Mouse (Mus musculus) cortical plate, adult 2 months (tissue): ENCODE measurements at regions not wholly inside any gene's neighbourhood (a gene's known extent, or its start where the extent isn't known, plus 50 kb on each side); places are given as distances from the start of the nearest gene placed in this dataset.

Experiments used
- H3K27ac ChIP-seq: fragments of 200-500 bp; 2 replicates; pipeline ENCODE4 v1.5.1; 2012; ENCODE audit warnings: low read length, control low read depth, inconsistent platforms; ENCODE audit not compliant: insufficient read depth
- H3K4me1 ChIP-seq: fragments of 200-500 bp; 2 replicates; pipeline ENCODE4 v1.6.1; 2011; ENCODE audit warnings: low read length; ENCODE audit not compliant: control insufficient read depth, insufficient read depth
- H3K4me3 ChIP-seq: fragments of 200-500 bp; 2 replicates; pipeline ENCODE4 v1.5.1; 2011; ENCODE audit warnings: mild to moderate bottlenecking, low read length, control low read depth; ENCODE audit not compliant: insufficient read depth
- CTCF ChIP-seq: fragments of 200-500 bp; IDR thresholded peaks from 2 replicates; pipeline ENCODE4 v1.5.1; 2011; ENCODE audit warnings: mild to moderate bottlenecking, control low read depth, low read length; ENCODE audit not compliant: insufficient read depth; ENCODE audit errors: extremely low read depth
- POLR2A ChIP-seq: fragments of 200-500 bp; IDR thresholded peaks from 2 replicates; pipeline ENCODE4 v1.6.1; 2011; ENCODE audit warnings: mild to moderate bottlenecking, low read length, control low read depth; ENCODE audit not compliant: insufficient read depth; ENCODE audit errors: extremely low read depth

DNA sequence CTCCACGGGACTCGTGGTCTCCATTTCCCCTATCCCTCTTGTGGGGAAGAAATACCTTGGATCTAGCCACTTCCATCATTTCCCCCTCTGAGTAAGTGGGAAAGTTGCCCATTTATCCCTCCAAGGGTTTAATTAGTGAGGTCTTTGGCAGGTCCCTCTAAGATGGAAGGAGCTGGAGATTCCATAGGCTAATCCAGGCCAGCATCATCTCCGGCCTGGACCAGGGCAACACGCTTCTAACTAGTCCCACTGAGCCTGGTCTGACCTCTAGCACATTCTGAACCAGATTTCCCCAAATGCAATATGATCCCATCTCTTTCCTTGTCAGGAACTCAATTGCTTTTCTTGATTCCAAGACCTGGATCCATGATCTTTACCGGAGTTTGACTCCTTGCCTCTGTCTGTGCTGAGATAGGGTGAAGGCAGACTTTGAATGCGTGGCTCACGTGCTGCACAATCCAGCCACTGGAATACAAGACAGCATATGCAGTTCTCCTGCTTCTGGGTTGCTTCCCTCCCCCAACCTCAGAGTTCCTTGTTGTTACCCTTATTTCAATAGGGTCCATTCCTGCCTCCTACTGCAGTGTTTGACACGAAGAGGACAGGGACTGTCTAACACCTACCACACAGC is 67.4 kb upstream of the Rbpj start:
- Histone ChIP-seq H3K4me3 (no peak overlapping the region), H3K27ac (no peak overlapping the region), H3K4me1 (no peaks in the 10 kb centered on the region)
- TF ChIP-seq CTCF (no peak), POLR2A (no peak)

GRCm38 (mm10) chr5:53401093-53401492 is 64.9 kb upstream of the Rbpj start:
- Histone ChIP-seq H3K4me1 (no peaks in the 10 kb centered on the region), H3K4me3 (no peak overlapping the region), H3K27ac (no peak overlapping the region)
- TF ChIP-seq CTCF (no peak), POLR2A (no peak)

DNA sequence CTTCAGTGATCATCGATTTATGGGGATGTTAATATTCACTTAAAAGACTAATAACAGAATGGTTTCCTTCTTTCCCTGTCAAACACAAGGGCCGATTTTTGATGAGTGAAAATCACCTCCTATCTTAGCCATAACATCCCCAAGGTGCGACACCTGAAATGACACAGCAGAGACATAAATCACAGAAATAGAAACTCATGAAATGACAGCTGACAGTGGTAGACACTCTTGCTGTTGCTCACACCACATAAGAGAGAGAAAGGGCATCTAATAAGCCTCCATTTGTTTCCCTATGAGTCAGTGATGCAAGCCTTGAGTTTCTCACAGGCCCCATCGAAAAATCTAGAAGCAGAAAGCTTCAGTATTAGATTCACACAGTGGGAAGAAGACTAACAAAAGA is 63.9 kb upstream of the Rbpj start:
- Histone ChIP-seq H3K4me3 (no peak overlapping the region), H3K27ac (no peak overlapping the region), H3K4me1 (no peaks in the 10 kb centered on the region)
- TF ChIP-seq CTCF, result no peak
- no peak for TF ChIP-seq POLR2A

- H3K4me1 ChIP-seq, result no peaks in the 10 kb centered on the region
- H3K27ac ChIP-seq, result no peak overlapping the region
- no peak overlapping the region for H3K4me3 ChIP-seq
- no peak for TF ChIP-seq POLR2A
- no peak for TF ChIP-seq CTCF
These were observed 63.3 kb upstream of the Rbpj start for GRCm38 (mm10) chr5:53402619-53403151.

DNA sequence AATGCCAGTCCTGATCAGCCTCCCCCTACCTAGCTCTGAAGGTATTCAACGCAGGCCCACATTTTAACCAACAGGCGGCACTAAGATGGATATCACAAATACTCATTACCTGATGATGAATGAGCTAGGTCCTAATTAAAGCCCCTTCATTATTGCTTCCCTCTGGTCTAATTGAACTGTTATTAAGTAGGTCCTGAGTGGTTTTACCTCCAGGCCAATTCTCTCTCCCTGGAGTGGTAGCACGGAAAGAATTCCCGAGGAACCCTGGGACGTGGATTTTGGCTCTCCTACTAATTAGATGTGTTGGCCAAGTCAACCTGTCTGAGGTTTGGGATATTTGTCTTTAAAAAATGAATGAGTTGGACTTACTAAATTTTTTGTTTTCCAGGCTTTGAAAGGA is 60.0 kb upstream of the Rbpj start:
- Histone ChIP-seq H3K4me1 (no peaks in the 10 kb centered on the region), H3K4me3 (no peak overlapping the region), H3K27ac (no peak overlapping the region)
- TF ChIP-seq CTCF, result no peak
- no peak for TF ChIP-seq POLR2A

DNA sequence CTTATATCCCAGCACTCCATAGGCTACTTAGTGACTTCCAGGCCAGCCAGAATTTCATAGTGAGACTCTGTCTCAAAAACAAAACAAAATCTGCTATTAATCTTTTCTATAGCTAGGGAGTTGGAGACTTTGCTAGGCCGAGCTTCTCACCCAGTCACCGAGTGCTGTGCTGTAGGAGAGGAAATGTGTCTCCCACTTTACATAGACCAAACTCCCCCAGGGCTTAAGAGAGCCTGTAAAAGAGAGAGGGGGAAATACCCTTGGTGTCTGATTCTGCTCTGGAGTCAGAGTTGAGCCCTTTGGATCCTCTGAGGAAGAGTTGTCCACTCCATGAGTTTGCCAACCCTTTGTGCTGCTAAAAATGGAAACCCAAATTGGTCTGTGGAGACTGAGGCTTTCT is 58.3 kb upstream of the Rbpj start:
- H3K27ac ChIP-seq, result no peak overlapping the region
- no peak for TF ChIP-seq POLR2A
- TF ChIP-seq CTCF, result no peak
- H3K4me3 ChIP-seq, result no peak overlapping the region
- no peaks in the 10 kb centered on the region for H3K4me1 ChIP-seq

DNA sequence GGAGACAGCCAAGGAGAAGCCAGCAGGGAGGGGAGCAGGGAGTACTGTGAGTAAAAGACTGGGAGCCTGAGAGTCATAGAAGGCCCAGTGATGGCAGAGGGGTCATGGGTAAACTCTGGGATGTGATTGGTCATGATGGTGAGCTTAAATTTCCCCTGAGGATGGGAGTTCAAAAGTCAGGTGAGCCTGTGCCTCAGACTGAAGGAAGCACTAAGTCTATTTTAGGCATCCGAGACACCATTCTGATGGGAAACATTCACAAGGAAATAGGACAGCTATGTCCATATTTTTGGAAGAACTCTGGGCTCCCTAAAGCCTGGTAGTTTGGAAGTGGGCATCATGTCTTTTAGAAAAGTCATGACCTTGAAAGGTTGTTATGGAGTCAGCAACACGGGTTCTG is 57.7 kb upstream of the Rbpj start:
- TF ChIP-seq POLR2A (no peak), CTCF (no peak)
- Histone ChIP-seq H3K4me1 (no peaks in the 10 kb centered on the region), H3K4me3 (no peak overlapping the region), H3K27ac (no peak overlapping the region)

GRCm38 (mm10) chr5:53409740-53410139 is 56.2 kb upstream of the Rbpj start:
- no peak overlapping the region for H3K27ac ChIP-seq
- no peaks in the 10 kb centered on the region for H3K4me1 ChIP-seq
- no peak for TF ChIP-seq CTCF
- no peak for TF ChIP-seq POLR2A

DNA sequence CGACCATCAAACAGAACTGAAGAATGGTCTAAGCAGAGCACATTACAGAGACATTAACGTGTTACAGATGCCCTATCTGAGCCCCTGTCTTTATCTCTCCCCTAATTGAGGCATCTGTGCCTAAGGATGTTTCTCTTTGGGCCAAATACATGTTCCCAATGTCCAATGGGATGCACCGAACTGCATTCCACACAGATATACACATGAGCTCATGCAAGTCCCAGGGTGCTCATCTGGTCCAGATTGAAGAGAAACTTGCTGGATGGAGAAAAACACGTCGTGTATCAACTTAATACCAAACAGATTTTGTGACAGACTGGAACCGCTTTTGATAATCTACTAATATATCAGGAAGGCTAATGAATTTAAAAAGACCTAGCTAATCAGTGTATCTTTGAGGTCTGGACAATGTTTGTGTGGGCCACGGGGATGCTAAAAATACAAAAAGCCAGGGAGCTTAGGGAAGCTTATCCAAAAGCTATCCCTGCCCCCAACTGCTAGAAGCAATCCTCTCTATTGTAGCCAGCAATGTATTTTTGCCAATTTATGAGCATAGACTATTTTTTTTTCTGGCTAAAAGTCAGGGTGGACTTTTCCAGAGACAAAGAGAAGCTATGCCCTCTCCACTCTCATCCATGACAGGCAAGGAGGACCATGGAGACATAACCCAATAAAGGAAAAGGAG is 53.4 kb upstream of the Rbpj start:
- Histone ChIP-seq H3K4me3 (no peak overlapping the region), H3K4me1 (no peaks in the 10 kb centered on the region), H3K27ac (no peak overlapping the region)
- TF ChIP-seq CTCF, result no peak
- TF ChIP-seq POLR2A, result no peak

More at GRCm38 (mm10) chr5:53409740-53410139, 56.2 kb upstream of the Rbpj start:
- H3K4me3 ChIP-seq, result no peak overlapping the region

- no peak overlapping the region for H3K4me3 ChIP-seq
- TF ChIP-seq CTCF, result no peak
- H3K27ac ChIP-seq, result no peak overlapping the region
- no peaks in the 10 kb centered on the region for H3K4me1 ChIP-seq
These were observed 52.3 kb upstream of the Rbpj start for GRCm38 (mm10) chr5:53413677-53414076.
